Comparison of ENCODE assay signal across 7 mouse cellular contexts in the genomic region with DNA sequence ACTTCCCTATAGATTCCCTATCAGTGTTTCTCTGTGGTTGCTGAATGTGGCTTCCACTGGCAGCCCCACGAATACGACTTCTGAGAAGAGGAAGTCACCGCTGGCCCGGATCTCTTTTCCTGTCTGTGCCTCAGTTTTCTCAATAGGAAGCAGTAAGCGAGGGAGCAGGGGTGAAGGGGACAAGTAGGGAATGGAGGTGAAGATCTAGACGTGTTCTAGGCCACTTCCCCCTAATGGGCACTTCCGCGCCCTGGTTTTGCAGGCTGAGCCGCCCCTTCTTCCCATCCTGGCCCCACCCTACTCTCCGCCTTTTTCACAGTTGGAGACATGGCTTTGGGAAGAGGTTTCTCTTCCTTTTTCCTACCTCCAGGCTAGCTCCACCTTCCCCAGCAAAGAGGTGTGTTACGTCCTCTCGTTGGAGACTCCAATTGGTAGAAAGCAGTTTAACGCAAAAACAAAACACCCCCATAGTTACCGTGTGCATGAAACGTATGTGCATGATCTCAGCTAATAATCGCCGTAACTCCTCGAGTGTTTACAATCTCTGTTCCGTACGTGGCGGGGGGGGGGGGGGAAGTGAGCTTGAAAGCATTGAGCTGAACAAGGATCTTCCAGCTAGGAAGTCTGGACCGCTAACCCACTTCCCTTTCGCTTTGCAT. TPM values are rescaled to one million over a fixed set of nuclear protein-coding genes. Genes with fewer than 3 reads are reported as not detected.
DNase-seq lines count a peak whose midpoint lies in the region; ATAC-seq and TF ChIP-seq lines count a peak whose summit lies in the region.

No protein-coding gene starts in this region.

- no peaks in the 10 kb centered on the region for H3K27me3 ChIP-seq in MEL (ENCODE audit: control insufficient read depth in 1 of 2, insufficient read depth in 2 of 2, low read length in 2 of 2)

- 0 out of 4 replicates have a peak, but pooled peaks cover 0 to 3% of the 10 kb centered on the region in 2 experiments for H3K36me3 ChIP-seq in MEL (ENCODE audit: control insufficient read depth in 1 of 2, insufficient read depth in 2 of 2, low read length in 2 of 2)

- no peak for TF ChIP-seq CTCF in MEL (IDR thresholded peaks at IDR 0.05 in 2 of 3, conservative IDR thresholded peaks at IDR 0.05 in 1 of 3; ENCODE audit: control insufficient read depth in 1 of 3, insufficient read depth in 1 of 3, low read depth in 2 of 3, low read length in 3 of 3, poor library complexity in 1 of 3, severe bottlenecking in 1 of 3)
- TF ChIP-seq CTCF in embryonic fibroblast, embryonic 13.5 days (IDR thresholded peaks at IDR 0.05; ENCODE audit: borderline replicate concordance, insufficient read depth, low read length): no peak

- intact Hi-C loops in heart, postnatal 10 days (cut with DNase I): loop anchor here (2.0 to 5.0 kb wide), 4 partner anchors 169 to 264 kb away; partner anchors contain the start of gene Pex19

- peak overlapping the region; percentile 62 for H3K27ac ChIP-seq in MEL (ENCODE audit: control insufficient read depth, low read depth, low read length)
- peak overlapping the region; percentile 66 for H3K27ac ChIP-seq in embryonic fibroblast, embryonic 13.5 days (ENCODE audit: insufficient read depth, low read length)

- H3K9me3 ChIP-seq in MEL (replicated peaks; ENCODE audit: insufficient read depth, low read length): no peaks in the 10 kb centered on the region

- ATAC-seq in megakaryocyte, adult 5-6 weeks (ENCODE audit: poor library complexity, severe bottlenecking): peak; percentile 29

- DNase-seq in MEL (ENCODE audit: low read depth, low spot score): peak; percentile 90
- peak; percentile 62 for DNase-seq in adrenal gland, postnatal 25 days
- DNase-seq in heart, postnatal 10 days: peak; percentile 70 to 74
- DNase-seq in kidney, postnatal 25 days: peak; percentile 75 to 87
- peak; percentile 69 for DNase-seq in skeletal muscle tissue, adult 2 months (ENCODE audit: low read depth, low spot score)

- no peak for TF ChIP-seq RAD21 in MEL (IDR thresholded peaks at IDR 0.05; ENCODE audit: low read depth, low read length)

- H3K4me3 ChIP-seq in MEL (ENCODE audit: control insufficient read depth in 1 of 2, insufficient read depth in 1 of 2, low read depth in 2 of 2, low read length in 2 of 2): peak overlapping the region; percentile 61 to 83
- peak overlapping the region; percentile 50 for H3K4me3 ChIP-seq in embryonic fibroblast, embryonic 13.5 days (ENCODE audit: insufficient read depth, low read length)

- H3K79me2 ChIP-seq in MEL (ENCODE audit: control insufficient read depth, insufficient read depth, low read length, poor library complexity): peaks cover 22% of the 10 kb centered on the region

- TF ChIP-seq POLR2A in MEL (IDR thresholded peaks at IDR 0.05; ENCODE audit: control insufficient read depth in 1 of 2, insufficient read depth in 1 of 2, low read depth in 1 of 2, low read length in 2 of 2, poor library complexity in 1 of 2): peak in 1 of 2 experiments; percentile 50; a peak in 2 of 4 replicates
- TF ChIP-seq POLR2A in embryonic fibroblast, embryonic 13.5 days (IDR thresholded peaks at IDR 0.05; ENCODE audit: low read depth, low read length): peak; percentile 37; the same call in 1 of the 2 replicates

- peak; percentile 42 to 69; a peak in 3 of 4 replicates for TF ChIP-seq EP300 in MEL (IDR thresholded peaks at IDR 0.05; ENCODE audit: low read depth in 1 of 2, low read length in 2 of 2)

- peaks cover 2 to 10% of the 10 kb centered on the region in 2 experiments for H3K4me1 ChIP-seq in MEL (ENCODE audit: control insufficient read depth in 1 of 2, insufficient read depth in 2 of 2, low read length in 2 of 2)
- peaks cover 5% of the 10 kb centered on the region; the same call in 1 of the 2 replicates for H3K4me1 ChIP-seq in embryonic fibroblast, embryonic 13.5 days (ENCODE audit: control insufficient read depth, insufficient read depth, low read length)

- H3K9ac ChIP-seq in MEL (ENCODE audit: control insufficient read depth, low read depth, low read length, poor library complexity, severe bottlenecking): peak overlapping the region; percentile 55

TF ChIP-seq in MEL, 35 proteins besides CTCF, POLR2A, EP300 and RAD21:
- peak; percentile 51 for TF ChIP-seq ELF1 (IDR thresholded peaks at IDR 0.05; ENCODE audit: low read depth, low read length)
- 0 out of 2 replicates have a peak, but pooled peaks have one; percentile 6 for TF ChIP-seq MAZ (IDR thresholded peaks at IDR 0.05; ENCODE audit: low read depth, low read length)
- TF ChIP-seq ZNF384 (IDR thresholded peaks at IDR 0.05; ENCODE audit: low read depth, low read length): no peak
- no peak for TF ChIP-seq MYC (IDR thresholded peaks at IDR 0.05; ENCODE audit: low read depth, low read length)
- peak; percentile 76 for TF ChIP-seq RCOR1 (IDR thresholded peaks at IDR 0.05; ENCODE audit: low read depth, low read length)
- 0 out of 2 replicates have a peak, but pooled peaks have one; percentile 43 for TF ChIP-seq TBP (IDR thresholded peaks at IDR 0.05; ENCODE audit: low read depth, low read length)
- no peak for TF ChIP-seq POLR2AphosphoS5 (IDR thresholded peaks at IDR 0.05; ENCODE audit: borderline replicate concordance, low read depth, low read length)
- peak; percentile 66; the same call in 1 of the 2 replicates for TF ChIP-seq SIN3A (IDR thresholded peaks at IDR 0.05; ENCODE audit: low read length)
- no peak for TF ChIP-seq POLR2AphosphoS2 (IDR thresholded peaks at IDR 0.05; ENCODE audit: low read length)
- TF ChIP-seq JUND (IDR thresholded peaks at IDR 0.05; ENCODE audit: low read depth, low read length): no peak
- TF ChIP-seq GATA1 (IDR thresholded peaks at IDR 0.05; ENCODE audit: low read depth, low read length): peak; percentile 37; the same call in 1 of the 2 replicates
- no peak for TF ChIP-seq MAFK (IDR thresholded peaks at IDR 0.05; ENCODE audit: borderline replicate concordance, low read depth, low read length)
- 0 out of 2 replicates have a peak, but pooled peaks have one; percentile 23 for TF ChIP-seq KAT2A (conservative IDR thresholded peaks at IDR 0.05; ENCODE audit: low read depth, low read length)
- no peak for TF ChIP-seq CHD2 (IDR thresholded peaks at IDR 0.05; ENCODE audit: low read length)
- peak; percentile 56; the same call in 1 of the 2 replicates for TF ChIP-seq MXI1 (IDR thresholded peaks at IDR 0.05; ENCODE audit: low read depth, low read length)
- no peak for TF ChIP-seq MEF2A (IDR thresholded peaks at IDR 0.05; ENCODE audit: extremely low read depth, insufficient replicate concordance, low read depth, low read length, poor library complexity, severe bottlenecking)
- 0 out of 2 replicates have a peak, but pooled peaks have one; percentile 12 for TF ChIP-seq MAX (IDR thresholded peaks at IDR 0.05; ENCODE audit: low read length)

RNA-seq across cellular contexts. Expression of gene Atp1a2, which starts 13.5 kb away (rescaled TPM):
- 0.10 TPM in 1 of 2 replicates, not detected in the other for total RNA-seq in MEL (2012; rRNA removed)
- polyA plus RNA-seq in MEL (2012; ENCODE audit: insufficient read depth in 1 of 2, insufficient read length in 2 of 2, low read depth in 1 of 2, low replicate concordance in 2 of 2, missing spikeins in 1 of 2): under 1 TPM in 1 of 2 experiments, not detected in 1; 0.04 TPM
- 110 and 122 TPM in 2 replicates for total RNA-seq in adrenal gland, postnatal 25 days (2021)
- 0.39 TPM in 1 of 2 replicates, not detected in the other for polyA plus RNA-seq in embryonic fibroblast, embryonic 13.5 days (2011; ENCODE audit: insufficient read length, low read depth, missing spikeins)
- 100 to 1,000 TPM; 228 to 235 TPM for total RNA-seq in heart, postnatal 10 days (2021)
- total RNA-seq in megakaryocyte, adult 5-6 weeks (2015): 0.02 TPM in 1 of 2 replicates, not detected in the other
- total RNA-seq in megakaryocyte, adult 5-6 weeks (2017): not detected in 2 replicates

RNA-seq across cellular contexts. Expression of gene Kcnj9, which starts 17.7 kb away (rescaled TPM):
- not detected in 2 replicates for total RNA-seq in MEL (2012; rRNA removed)
- under 1 TPM in 1 of 2 experiments, not detected in 1; 0.08 TPM for polyA plus RNA-seq in MEL (2012; ENCODE audit: insufficient read depth in 1 of 2, insufficient read length in 2 of 2, low read depth in 1 of 2, low replicate concordance in 2 of 2, missing spikeins in 1 of 2)
- total RNA-seq in adrenal gland, postnatal 25 days (2021): 0.18 TPM in 1 of 2 replicates, not detected in the other
- not detected in 2 replicates for polyA plus RNA-seq in embryonic fibroblast, embryonic 13.5 days (2011; ENCODE audit: insufficient read length, low read depth, missing spikeins)
- not detected for total RNA-seq in heart, postnatal 10 days (2021)
- not detected in 2 replicates for total RNA-seq in megakaryocyte, adult 5-6 weeks (2015)
- total RNA-seq in megakaryocyte, adult 5-6 weeks (2017): not detected in 2 replicates

RNA-seq across cellular contexts. Expression of gene Kcnj10, which starts 29.6 kb away (rescaled TPM):
- total RNA-seq in MEL (2012; rRNA removed): 0.03 and 0.04 TPM in 2 replicates
- under 1 TPM in 1 of 2 experiments, not detected in 1; 0.72 TPM for polyA plus RNA-seq in MEL (2012; ENCODE audit: insufficient read depth in 1 of 2, insufficient read length in 2 of 2, low read depth in 1 of 2, low replicate concordance in 2 of 2, missing spikeins in 1 of 2)
- total RNA-seq in adrenal gland, postnatal 25 days (2021): 0.39 and 0.48 TPM in 2 replicates
- 0.08 and 0.91 TPM in 2 replicates for polyA plus RNA-seq in embryonic fibroblast, embryonic 13.5 days (2011; ENCODE audit: insufficient read length, low read depth, missing spikeins)
- under 1 TPM; 0.05 to 0.19 TPM for total RNA-seq in heart, postnatal 10 days (2021)
- 0.23 and 0.42 TPM in 2 replicates for total RNA-seq in megakaryocyte, adult 5-6 weeks (2015)
- total RNA-seq in megakaryocyte, adult 5-6 weeks (2017): 0.26 and 0.28 TPM in 2 replicates

RNA-seq across cellular contexts. Expression of gene Igsf8, which starts 49.9 kb away (rescaled TPM):
- 65.2 and 88.0 TPM in 2 replicates for total RNA-seq in MEL (2012; rRNA removed)
- 10 to 100 TPM in 1 of 2 experiments, not detected in 1; 97.2 TPM for polyA plus RNA-seq in MEL (2012; ENCODE audit: insufficient read depth in 1 of 2, insufficient read length in 2 of 2, low read depth in 1 of 2, low replicate concordance in 2 of 2, missing spikeins in 1 of 2)
- total RNA-seq in adrenal gland, postnatal 25 days (2021): 33.7 and 48.7 TPM in 2 replicates
- 49.8 and 55.6 TPM in 2 replicates for polyA plus RNA-seq in embryonic fibroblast, embryonic 13.5 days (2011; ENCODE audit: insufficient read length, low read depth, missing spikeins)
- 10 to 100 TPM; 13.6 to 17.1 TPM for total RNA-seq in heart, postnatal 10 days (2021)
- total RNA-seq in megakaryocyte, adult 5-6 weeks (2015): 29.6 and 40.0 TPM in 2 replicates
- 26.1 and 34.4 TPM in 2 replicates for total RNA-seq in megakaryocyte, adult 5-6 weeks (2017)

RNA-seq across cellular contexts. Expression of gene Atp1a4, which starts 53.2 kb away (rescaled TPM):
- not detected in 2 replicates for total RNA-seq in MEL (2012; rRNA removed)
- not detected for polyA plus RNA-seq in MEL (2012; ENCODE audit: insufficient read depth in 1 of 2, insufficient read length in 2 of 2, low read depth in 1 of 2, low replicate concordance in 2 of 2, missing spikeins in 1 of 2)
- 0.88 and 2.3 TPM in 2 replicates for total RNA-seq in adrenal gland, postnatal 25 days (2021)
- polyA plus RNA-seq in embryonic fibroblast, embryonic 13.5 days (2011; ENCODE audit: insufficient read length, low read depth, missing spikeins): not detected in 2 replicates
- not detected for total RNA-seq in heart, postnatal 10 days (2021)
- not detected in 2 replicates for total RNA-seq in megakaryocyte, adult 5-6 weeks (2015)
- total RNA-seq in megakaryocyte, adult 5-6 weeks (2017): not detected in 2 replicates

Comparison
In these comparisons a context has a peak if more than half of its experiments do, and no peak if none do; other contexts are left out.
1. Peak in every context shown above with its lines: DNase-seq, ATAC-seq, H3K4me3 ChIP-seq and H3K27ac ChIP-seq.
2. RNA of gene Atp1a2, which starts 13.5 kb away (total RNA-seq): 228 to 235 TPM in heart, postnatal 10 days and 110 to 122 TPM in adrenal gland, postnatal 25 days; 0.10 TPM in MEL and 0.02 TPM in megakaryocyte, adult 5-6 weeks; every median in the first group is over 10 times any median in the second.